Mouse (Mus musculus) urinary bladder, adult 2 months (tissue): ENCODE data around the gene Riiad1. TPM values are rescaled to one million over a fixed set of nuclear protein-coding genes. Genes with fewer than 3 reads are reported as not detected.

Experiments used
- DNase-seq: peaks from one replicate; pipeline ENCODE4 v3.0.0; 2022; ENCODE audit warnings: low spot score
- polyA plus RNA-seq: library from polyadenylated mRNA; depleted of rRNA; stranded (reverse); fragments of >200 nt; gene quantifications from 2 replicates; pipeline ENCODE4 v1.2.3, GENCODE M21; 2012; rRNA removed

Riiad1 gene
- 1.2 and 2.4 TPM in 2 replicates for polyA plus RNA-seq

DNA sequence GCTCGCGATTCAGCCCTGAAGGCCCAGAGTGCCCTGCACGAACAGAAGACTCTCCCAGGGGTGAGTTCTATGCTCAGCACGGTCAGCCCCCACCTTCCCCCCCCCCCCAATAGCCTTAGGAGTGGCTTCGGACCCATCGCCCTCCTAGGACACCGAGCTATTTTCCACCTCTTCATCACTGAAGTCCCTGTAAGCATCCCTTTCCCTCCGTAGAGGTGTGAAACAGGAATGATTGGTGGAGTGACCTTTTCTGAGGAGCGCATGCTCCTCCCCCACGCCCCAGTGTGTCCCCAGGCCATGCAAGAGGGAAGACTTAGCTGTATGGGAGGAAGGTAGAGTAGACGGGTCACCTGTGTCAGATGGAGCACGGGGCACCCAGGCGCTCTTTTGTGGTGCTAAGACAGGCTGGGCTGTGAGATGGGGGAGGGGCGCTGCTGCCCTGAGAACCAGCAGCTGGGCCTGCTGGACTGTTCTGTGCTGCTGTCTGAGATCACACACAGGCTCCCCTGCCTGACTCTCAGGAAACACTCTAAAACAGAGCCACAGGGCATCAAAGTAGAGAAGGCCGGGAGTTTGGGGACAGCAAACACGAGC is at the start of gene Riiad1:
Riiad1 (minus strand) TSS at position 51 of the 594 bp plus-strand sequence.
- DNase-seq: no peak

DNA sequence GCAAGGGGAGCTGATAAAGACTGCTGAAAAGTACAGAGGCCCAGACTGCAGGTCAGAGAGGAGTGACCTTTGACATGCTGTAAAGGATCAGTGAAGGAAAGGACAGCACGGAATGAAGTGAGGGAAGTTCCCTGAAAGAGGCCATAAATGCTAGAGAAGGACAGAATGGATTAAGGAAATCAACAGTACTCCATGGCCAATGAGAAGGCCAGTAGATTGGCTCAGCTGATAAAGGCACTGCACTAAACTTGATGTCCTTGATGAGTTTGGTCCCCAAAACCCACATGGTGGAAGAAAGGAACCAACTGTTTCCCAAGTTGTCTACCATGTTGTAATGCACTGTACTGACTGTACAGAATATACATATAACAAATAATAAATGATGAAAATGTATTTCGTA is 46.6 kb upstream of the Riiad1 start:
- no peak for DNase-seq

DNA sequence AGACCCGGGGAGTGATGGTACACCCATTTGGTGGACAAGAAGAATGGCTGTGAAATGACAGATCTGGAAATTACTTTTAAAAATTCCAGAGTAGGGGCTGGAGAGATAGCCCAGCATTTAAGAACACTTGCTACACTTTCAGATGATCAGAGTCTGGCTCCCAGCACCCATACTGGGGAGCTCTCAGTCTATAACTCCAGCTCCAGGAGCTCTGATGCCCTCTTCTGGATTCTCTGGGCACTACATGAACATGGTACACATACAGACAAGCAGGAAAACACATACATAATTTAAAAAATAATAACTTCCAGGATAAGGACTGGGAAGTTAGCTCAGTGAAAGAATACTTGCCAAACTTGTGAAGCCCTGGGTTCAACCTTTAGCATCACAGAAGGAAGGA is 26.5 kb upstream of the Riiad1 start:
- no peak for DNase-seq

DNA sequence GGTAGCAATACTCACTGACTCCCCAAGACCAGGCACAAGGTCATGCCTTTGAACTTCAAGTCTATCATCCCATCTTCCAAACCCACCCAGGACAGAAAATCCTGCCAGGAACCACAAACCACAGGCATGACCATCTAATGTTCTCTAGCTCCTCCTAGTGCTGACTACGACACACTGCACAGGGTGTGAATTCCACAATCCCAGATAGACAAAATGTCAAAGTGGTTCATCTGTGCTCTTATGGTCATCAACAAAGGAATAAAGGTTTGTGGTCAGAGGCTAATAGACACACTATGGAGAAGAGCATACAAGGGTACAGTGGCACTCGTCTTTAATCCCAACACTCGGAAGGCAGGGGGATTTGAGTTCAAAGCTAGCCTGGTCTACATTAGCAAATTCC is 22.1 kb upstream of the Riiad1 start:
- DNase-seq: no peak

DNA sequence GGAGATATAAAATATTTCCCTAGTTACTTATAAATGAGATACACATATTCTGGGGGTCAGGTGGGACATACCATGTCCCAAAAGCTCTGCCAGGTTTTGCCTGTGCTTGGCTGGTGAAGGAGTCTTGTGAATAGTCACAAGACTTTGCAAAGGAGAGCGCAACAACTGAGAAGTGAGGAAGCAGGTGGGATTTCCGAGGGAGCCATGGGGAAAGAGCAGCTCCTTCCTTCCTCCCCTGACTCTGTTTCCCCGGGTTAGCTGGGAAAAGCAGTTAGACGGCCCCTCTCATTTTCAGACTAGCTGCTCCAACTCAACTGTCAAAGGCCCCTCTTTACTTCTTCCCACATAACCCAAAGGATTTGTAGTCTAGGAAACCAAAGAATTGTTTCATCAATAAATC is 17.0 kb upstream of the Riiad1 start:
- no peak for DNase-seq

DNA sequence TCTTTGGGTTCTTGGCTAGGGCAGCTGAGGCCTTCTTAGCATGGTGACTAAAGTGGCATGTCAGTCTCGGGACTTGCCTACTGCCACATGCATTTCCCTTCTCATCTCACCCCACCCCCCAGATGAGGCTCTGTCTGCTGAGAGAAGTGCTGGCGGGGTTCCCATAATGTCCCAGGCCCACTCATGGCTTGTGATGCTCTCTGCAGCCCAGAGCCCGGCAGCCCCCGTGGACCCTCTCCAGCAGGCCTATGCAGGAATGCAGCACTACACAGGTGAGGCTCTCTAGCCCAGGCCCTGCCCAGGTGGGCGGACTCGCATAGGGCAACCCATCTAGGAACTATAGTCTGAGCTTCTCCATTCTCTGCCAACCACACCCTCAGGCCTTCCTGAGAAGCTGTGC is 7.4 kb upstream of the Riiad1 start:
- no peak for DNase-seq

DNA sequence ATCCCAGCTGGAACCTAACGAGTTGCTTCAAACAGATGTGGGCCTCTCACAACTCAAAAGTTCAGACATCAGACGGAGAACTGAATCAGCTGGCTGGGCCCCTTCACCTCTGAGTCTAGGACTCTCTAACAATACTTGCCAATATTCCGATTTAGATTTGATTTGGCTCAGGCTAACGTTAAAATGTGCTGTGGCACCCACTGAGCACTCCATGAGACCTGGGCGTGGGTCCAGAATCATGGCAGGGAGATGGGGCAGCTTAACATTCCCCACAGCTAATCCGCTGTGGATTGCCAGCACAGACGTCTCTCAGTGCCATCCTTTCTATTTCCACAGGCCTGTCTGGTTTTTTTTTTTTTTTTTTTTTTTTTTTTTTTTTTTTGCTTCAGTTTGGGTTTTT is 5.8 kb upstream of the Riiad1 start:
- no peak for DNase-seq

DNA sequence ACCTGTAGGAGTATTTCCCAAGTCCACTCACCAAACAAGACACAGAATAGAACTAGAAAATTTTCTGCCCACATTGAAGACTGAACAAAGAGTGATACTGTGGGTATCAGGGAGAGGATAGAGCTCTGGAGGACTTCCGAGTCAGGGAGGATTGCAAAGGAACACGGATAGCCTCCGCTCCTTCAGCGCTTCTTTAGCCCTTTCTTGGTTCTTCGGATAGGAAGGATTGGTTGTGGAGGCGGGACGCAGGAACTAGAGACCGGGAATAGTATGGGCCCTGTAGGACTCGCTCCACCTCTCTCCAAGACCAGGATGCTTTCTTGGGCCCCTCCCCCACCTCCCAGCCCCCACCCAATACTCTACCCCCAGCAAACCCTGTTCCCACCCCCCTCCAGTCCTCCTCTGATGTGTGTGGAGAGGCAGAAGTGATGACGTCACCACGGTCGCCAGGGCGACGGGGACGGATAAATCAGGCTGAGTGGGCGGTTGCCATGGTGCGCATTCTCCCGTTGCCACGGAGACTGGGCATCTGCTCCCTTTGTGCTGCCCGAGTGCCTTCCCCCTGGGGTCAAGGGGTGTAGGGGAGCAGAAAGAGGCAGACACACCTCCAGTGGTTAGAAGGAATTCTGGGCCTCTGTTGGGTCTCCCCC is 3.8 kb upstream of the Riiad1 start:
- no peak for DNase-seq

DNA sequence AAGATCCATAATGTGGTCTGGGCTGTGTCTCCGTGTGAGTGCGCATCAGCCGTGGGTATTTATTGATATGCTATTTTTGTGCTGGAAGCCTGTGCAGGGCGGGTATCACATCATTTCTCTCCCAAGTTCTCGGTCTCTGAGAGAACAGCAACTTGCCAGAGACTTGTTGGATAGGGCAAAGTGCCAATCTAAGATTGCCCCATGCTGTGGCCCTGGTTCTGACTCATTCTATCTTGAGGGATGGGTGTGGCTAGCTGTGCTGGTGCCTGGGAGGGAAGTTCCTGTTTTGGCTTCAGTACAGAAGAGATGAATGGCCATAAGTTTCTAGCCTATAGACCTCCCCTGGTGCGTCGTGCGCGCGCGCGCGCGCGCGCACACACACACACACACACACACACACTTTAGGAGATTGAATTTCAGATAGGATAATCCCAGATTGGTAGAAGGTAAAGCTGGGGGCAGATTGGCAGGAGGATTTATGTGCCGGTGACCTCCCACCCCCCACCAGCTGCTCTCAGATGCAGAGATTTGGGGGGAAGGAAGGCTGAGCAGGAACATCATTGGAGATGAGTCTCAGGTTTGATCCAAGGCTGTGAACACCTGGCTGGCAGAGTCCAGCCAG is 2.7 kb upstream of the Riiad1 start:
- DNase-seq: no peak

DNA sequence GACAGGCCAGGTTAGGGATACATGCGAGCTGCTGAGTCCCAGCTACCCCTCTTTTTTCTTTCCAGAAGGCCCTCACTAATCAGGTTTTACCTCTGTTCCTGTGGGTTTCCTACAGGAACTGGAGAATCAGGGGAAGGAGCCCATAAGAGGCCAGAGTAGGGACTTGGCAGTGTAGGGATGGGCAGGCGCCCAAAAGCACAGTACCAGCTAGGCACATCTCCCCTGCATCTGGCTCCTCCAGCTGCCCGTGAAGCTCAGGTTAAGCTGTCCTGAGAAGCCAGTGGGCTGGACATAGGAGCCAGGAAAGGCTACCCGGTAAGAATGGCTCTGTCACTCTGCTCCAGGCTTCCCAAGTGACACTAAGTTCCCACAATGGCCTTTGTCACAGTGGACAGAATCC is 1.3 kb upstream of the Riiad1 start:
- DNase-seq: no peak

DNA sequence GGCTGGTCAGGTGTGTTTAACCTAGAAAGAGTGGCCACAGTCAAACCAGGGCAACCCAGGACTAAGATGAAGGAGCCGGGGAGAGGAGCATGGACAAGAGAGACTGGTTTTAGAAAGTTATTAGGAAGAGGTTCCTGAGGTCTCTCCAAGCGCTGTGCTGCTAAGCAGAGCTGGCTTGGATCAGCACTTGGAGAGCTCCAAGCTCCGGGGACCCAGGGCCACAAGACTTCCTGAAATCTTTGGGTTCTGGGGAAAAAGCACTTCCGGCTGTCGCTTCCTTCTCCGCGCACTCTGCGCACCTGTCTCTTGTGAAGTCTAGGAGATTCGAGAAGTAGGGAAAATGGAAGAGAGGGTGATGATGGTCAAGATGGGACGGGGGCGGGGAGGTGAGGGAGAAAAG is 577 bp downstream of the Riiad1 start:
- no peak for DNase-seq

DNA sequence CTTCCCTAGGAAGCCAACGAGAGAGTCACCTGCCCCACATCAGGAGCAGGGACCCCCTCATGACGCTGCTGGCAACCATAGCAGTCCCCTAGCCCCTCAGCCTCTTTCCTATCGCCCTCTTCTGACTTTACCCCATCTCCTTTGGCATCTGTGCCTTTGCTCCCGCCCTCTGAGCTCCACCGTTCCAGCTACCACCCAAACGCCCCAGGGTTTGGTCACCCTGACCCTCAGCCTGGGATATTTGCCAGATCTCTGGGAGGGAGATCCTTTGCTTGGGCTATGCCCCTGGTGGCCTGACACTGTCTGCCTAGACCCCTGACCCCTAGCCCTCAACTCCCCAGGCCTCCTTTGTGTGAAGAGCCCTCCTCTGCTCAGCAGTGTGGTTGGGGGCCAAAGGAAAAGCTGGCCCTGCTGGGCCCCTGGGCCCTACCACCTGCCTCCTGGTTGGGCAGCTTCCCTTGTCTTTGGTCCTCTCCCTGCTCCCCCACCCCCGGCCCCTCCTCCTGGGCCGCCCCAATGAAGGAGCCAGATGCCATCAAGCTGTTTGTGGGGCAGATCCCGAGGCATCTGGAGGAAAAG is 1.5 kb downstream of the Riiad1 start:
- DNase-seq: no peak

DNA sequence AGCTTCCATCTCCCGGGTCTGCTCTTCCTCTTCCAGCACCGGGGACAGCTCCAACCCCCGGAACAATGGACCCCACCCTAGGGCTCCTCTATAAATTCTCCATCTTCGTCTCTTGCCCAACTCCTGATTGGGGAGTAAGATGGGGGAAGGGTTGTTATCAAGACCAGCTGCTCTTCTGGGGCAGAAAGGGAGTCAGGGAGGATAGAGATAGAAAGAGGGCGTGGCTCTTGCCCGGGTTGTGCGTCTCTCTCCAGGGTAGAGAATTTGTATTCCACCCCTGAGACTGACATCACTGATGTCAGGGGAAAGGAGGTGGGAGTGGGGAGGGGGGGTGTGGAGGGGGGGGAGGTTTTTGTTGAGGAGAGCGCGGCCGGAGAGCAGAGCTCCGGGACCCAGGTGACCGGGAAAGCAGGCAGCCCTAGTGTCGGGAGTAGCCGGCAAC is 2.1 kb downstream of the Riiad1 start, which contains the start of gene Celf3:
Celf3 (plus strand) TSS at position 315 of the 442 bp plus-strand sequence.
- DNase-seq: no peak

DNA sequence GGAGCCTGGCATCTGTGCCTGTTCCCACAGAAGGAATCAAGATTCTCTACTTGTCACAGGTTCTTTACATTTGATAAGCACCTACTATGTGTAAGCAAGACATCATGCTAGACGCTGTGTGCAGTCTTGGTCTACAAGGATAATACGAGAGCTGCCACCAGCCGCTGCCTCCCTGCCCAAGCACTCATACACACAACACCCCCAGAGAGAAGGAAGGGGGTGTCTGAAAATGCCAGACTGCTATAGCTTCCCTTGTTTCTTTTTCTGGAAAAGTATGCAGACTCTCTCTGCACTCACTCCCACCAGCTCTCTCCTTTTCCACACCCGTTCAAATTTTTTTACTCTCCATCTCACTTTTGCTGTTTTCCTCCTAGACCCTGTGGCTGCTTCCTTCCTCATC is 2.7 kb downstream of the Riiad1 start:
- DNase-seq: no peak

DNA sequence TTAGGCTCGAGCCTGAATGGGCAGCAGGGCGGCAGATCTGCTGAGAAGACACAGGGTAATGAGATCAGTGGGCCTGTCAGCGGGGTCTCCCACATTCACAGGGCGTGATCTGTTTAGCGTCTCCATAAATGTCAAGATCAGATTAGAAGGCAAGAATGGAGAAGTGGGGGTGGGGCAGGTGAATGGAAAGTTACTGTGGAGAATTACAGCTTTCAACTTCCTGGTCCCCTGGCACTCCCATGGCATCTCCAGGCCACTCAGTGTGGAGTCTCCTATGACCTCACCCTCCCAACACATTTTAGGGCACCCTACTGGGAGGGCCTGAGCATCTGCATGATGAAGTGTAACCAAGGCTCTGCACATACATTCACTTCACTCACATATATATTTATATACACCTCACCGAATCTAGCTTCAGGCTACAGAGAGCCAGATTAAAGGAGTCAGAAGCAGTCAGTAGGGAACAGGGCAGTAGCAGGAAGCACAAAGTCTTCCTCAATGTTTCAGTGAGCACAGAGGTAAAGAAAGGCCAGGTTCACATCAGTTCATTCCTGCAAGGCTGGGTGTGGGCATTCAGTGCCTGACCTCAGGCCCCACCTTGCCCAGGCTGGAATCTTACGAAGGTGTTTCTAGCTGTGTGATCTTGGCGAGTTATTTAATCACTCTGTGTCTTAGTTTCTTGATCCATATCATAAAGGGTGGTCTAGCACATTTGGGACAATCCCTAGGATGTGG is 3.7 kb downstream of the Riiad1 start:
- DNase-seq: no peak

DNA sequence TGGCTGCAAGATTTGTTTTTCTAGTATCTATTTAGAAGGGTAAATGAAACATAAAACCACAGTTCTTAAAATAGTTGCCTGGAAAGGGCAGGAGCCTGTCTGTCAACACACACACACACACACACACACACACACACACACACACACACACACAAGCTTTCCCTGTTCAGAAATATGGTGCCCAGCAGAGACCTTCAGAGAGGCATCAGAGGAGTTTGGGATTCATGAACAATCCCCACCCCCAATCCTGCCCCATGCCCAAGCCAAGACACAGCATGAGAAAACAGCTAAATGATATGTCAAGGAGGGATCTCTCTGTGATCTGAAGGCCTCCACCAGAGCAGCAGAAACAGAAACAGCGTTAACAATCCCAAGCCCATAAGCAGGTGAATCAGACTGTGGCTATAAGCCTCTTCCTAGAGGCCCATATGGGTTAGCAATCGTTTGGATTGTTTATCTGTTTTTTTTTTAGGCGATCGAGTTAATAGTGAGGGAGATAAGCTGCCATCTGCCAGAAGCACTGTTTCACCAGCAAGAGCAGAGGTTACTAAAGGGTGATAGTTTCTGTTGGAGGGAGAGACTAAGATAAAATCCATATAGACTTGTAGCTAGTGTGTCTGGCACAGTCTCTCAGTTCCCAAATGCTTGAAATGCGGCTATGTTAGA is 6.4 kb downstream of the Riiad1 start:
- DNase-seq: no peak

DNA sequence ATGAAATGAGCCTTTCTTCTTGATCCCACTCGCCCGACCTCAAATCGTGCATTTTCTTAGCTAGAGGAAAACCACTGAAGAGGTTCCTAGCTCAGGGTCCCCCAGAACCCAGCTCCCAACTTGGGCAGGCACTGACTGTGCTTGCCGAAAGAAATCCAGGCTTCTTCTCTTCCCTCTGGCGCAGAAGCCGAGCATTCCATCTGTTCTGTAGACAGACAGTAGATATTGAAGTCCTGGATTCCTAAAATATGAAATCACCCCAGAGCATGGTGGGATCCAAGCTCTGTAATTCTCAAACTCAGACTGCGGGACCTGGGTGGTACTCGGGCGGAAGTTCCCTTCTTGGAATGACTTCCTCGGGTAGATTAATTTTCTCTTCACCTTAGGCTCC is 7.0 kb downstream of the Riiad1 start:
- no peak for DNase-seq

DNA sequence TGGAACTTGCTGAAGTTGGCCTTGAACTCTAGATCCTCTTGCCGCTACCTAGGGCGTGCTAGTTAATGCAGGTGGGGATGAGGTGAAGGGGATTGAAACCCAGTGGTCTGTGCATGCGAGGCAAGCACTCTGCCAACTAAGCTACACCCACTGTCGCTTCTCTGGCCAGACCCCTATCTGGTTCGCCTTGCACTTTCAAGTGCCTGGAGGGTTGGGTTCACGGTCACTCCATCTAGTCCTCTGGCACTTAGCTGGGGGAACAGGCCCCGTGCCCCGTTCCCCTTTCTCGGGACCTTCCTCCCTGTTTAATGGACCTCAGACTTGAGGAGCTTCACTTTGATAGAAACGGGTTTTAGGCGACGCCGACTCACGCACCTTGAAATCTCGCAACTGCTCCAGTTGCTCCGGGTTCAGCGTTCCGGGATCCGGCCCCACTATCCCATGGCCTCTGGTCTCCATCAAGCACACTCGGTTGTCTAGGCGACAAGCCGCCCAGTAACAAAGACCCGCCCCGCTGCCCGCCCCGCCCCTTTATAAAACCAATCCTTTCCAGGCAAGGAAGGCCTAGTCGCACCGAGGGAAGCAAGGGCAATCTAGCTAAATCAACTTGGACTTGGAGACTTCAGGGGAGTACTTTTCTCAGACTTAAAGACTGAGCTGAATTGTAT is 7.6 kb downstream of the Riiad1 start:
- no peak for DNase-seq

DNA sequence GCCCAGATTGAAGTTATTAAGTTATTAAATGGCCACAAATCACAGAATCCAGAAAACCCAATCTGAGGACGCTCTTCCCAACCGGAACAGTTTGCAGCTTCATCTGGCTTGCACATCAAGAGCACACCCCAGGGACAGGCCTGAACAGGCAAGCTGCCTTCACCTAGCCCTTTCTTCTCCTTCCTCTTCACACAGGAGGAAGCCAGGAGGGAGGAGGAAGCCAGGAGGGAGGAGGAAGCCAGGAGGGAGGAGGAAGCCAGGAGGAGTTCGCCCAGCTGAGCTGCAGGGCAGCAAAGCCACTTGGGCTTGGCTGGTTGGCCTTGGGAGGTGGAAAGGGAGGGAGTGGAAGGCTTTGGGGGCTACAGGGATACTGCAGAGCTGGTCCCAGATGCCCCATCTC is 11.2 kb downstream of the Riiad1 start:
- DNase-seq: no peak

DNA sequence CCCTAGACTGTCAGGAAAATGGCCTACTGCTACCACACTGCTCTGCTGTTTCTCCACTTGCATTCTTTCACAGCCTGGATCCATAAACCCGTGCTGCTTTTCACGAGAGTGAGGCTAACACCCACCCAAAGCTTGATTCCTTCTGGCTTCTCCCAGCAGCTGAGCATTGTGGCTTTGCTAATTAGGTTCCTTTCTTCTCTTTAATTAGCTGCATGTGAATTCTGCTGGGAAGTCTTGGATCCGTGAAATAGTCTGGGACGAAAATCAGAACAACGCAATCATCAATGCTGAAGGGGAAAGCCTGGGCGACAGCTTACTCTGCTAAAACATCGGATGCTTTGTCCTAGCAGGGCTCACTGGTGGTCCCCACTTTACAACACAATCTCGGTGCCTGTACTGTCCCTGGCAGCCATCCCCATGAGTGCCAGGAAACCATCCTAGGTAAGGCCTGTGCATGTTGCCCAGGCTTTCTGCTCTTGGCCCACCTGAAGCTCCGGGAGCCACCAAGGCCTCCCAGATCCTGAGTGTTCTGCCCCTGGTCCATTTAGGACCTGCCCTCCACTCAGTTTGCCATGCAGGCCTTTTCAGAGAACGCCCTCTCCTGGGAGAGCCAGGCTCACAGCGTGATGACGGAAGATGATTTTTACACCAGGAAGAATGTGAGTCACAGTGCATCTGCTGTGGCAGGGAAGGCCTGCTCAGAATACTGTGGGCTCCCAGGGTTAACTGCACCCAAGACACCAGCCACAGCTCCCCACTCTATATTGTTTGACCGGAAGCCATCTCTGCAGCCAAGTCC is 14.3 kb downstream of the Riiad1 start:
- DNase-seq: no peak
